Comparison of ENCODE assay signal across 8 mouse cellular contexts in the genomic region with DNA sequence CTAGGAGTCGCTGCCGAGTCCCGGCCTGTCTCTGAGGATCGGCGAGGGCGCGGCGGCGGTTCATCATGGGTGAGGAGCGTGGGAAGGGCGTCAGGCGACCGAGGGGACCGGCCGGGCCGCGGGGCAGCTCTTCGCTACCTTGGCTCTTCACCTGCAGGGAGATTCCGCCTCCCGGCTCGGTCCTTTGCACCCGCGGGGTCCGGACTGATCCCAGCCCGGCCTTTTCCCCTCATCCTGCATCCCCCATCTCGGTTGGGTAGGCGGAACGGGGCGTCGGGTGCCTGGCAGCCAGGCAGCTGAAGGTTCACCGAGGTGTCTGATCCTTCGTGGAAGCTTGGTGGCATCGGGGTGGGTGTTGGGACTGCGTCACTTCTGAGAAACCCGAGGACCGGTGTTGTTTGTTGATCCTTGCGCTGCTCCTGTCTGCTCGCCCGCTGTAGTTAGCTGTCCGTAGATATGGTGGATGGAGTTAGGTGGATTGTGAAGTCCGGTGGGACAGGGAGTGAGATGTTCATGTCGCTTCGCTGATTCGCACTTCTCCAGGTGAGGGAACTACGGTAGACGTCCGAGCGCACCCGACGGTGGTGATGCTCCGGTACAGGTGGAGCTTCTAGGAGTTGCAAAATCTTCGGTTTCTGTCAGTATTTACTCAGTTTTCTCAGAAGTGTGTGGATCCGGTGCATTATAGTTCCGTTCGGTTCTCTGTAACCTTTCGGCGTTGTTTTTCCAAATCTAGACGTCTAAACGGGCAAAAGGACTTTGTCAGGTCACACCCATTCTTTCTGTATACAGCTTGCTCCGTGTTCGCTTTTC. TPM values are rescaled to one million over a fixed set of nuclear protein-coding genes. Genes with fewer than 3 reads are reported as not detected.
DNase-seq lines count a peak whose midpoint lies in the region; ATAC-seq and TF ChIP-seq lines count a peak whose summit lies in the region.

No protein-coding gene starts in this region.

- H3K9me3 ChIP-seq in heart, embryonic 15.5 days (replicated peaks): no peaks in the 10 kb centered on the region
- H3K9me3 ChIP-seq in E14TG2a.4 (ENCODE audit: low read length): no peaks in the 10 kb centered on the region
- H3K9me3 ChIP-seq in embryonic facial prominence, embryonic 13.5 days: no peaks in the 10 kb centered on the region
- H3K9me3 ChIP-seq in intestine, embryonic 15.5 days: no peaks in the 10 kb centered on the region
- H3K9me3 ChIP-seq in midbrain, postnatal 0 days (ENCODE audit: low read length): no peaks in the 10 kb centered on the region

- H3K9ac ChIP-seq in heart, embryonic 15.5 days: peak overlapping the region; percentile 98
- H3K9ac ChIP-seq in embryonic facial prominence, embryonic 13.5 days: peak overlapping the region; percentile 95
- peak overlapping the region; percentile 96 for H3K9ac ChIP-seq in intestine, embryonic 15.5 days
- H3K9ac ChIP-seq in midbrain, postnatal 0 days (replicated peaks; ENCODE audit: low read length, poor library complexity, severe bottlenecking): peak overlapping the region; percentile 95

- ATAC-seq in heart, embryonic 15.5 days (replicated peaks; ENCODE audit: insufficient number of reproducible peaks, insufficient read depth, low FRiP score, low read depth): peak; percentile 30
- 0 out of 2 replicates have a peak, but pooled peaks have one; percentile 12 for ATAC-seq in embryonic facial prominence, embryonic 13.5 days (ENCODE audit: insufficient number of reproducible peaks, insufficient read depth, low FRiP score, low TSS enrichment, low read depth)
- ATAC-seq in intestine, embryonic 15.5 days: peak; percentile 44
- ATAC-seq in midbrain, postnatal 0 days (ENCODE audit: low FRiP score): peak; percentile 32

- H3K4me3 ChIP-seq in heart, embryonic 15.5 days: peak overlapping the region; percentile 99
- H3K4me3 ChIP-seq in E14TG2a.4 (replicated peaks; ENCODE audit: low read length): peak overlapping the region; percentile 96
- H3K4me3 ChIP-seq in embryonic facial prominence, embryonic 13.5 days: peak overlapping the region; percentile 97
- peak overlapping the region; percentile 97 for H3K4me3 ChIP-seq in intestine, embryonic 15.5 days (replicated peaks)
- H3K4me3 ChIP-seq in midbrain, postnatal 0 days (ENCODE audit: low read depth, low read length): peak overlapping the region; percentile 99

- H3K4me1 ChIP-seq in heart, embryonic 15.5 days (replicated peaks): peaks cover 12% of the 10 kb centered on the region
- peaks cover 16% of the 10 kb centered on the region for H3K4me1 ChIP-seq in E14TG2a.4 (replicated peaks; ENCODE audit: low read depth, low read length)
- H3K4me1 ChIP-seq in embryonic facial prominence, embryonic 13.5 days: peaks cover 14% of the 10 kb centered on the region
- H3K4me1 ChIP-seq in intestine, embryonic 15.5 days (replicated peaks): peaks cover 8% of the 10 kb centered on the region; the same call in 1 of the 2 replicates
- 0 out of 2 replicates have a peak, but pooled peaks cover 3% of the 10 kb centered on the region for H3K4me1 ChIP-seq in midbrain, postnatal 0 days (ENCODE audit: insufficient read depth, low read length)

- peaks cover 8% of the 10 kb centered on the region for H3K36me3 ChIP-seq in heart, embryonic 15.5 days
- peaks cover 21% of the 10 kb centered on the region for H3K36me3 ChIP-seq in E14TG2a.4 (ENCODE audit: insufficient read depth, low read length)
- peaks cover 9% of the 10 kb centered on the region for H3K36me3 ChIP-seq in embryonic facial prominence, embryonic 13.5 days
- H3K36me3 ChIP-seq in intestine, embryonic 15.5 days: no peaks in the 10 kb centered on the region
- 0 out of 2 replicates have a peak, but pooled peaks cover 3% of the 10 kb centered on the region for H3K36me3 ChIP-seq in midbrain, postnatal 0 days (ENCODE audit: insufficient read depth, low read length)

- peak overlapping the region; percentile 93 for H3K4me2 ChIP-seq in heart, embryonic 15.5 days
- H3K4me2 ChIP-seq in embryonic facial prominence, embryonic 13.5 days: peak overlapping the region; percentile 85
- H3K4me2 ChIP-seq in intestine, embryonic 15.5 days (replicated peaks): peak overlapping the region; percentile 77
- peak overlapping the region; percentile 72 for H3K4me2 ChIP-seq in midbrain, postnatal 0 days (ENCODE audit: low read depth, low read length, poor library complexity, severe bottlenecking)

- peak overlapping the region; percentile 86 for H3K27ac ChIP-seq in heart, embryonic 15.5 days
- peak overlapping the region; percentile 84 for H3K27ac ChIP-seq in embryonic facial prominence, embryonic 13.5 days
- H3K27ac ChIP-seq in intestine, embryonic 15.5 days: peak overlapping the region; percentile 87
- peak overlapping the region; percentile 78 for H3K27ac ChIP-seq in midbrain, postnatal 0 days (ENCODE audit: low read depth, low read length)

- peaks cover 6% of the 10 kb centered on the region for H3K27me3 ChIP-seq in heart, embryonic 15.5 days
- peaks cover 15% of the 10 kb centered on the region; the same call in 1 of the 2 replicates for H3K27me3 ChIP-seq in E14TG2a.4 (ENCODE audit: insufficient read depth, low read length)
- H3K27me3 ChIP-seq in embryonic facial prominence, embryonic 13.5 days: no peaks in the 10 kb centered on the region
- no peaks in the 10 kb centered on the region for H3K27me3 ChIP-seq in intestine, embryonic 15.5 days (replicated peaks)
- no peaks in the 10 kb centered on the region for H3K27me3 ChIP-seq in midbrain, postnatal 0 days (ENCODE audit: insufficient read depth, low read length)

- 1% methylated on average over 61 of the region's 61 CpGs for WGBS in heart, embryonic 15.5 days
- WGBS in embryonic facial prominence, embryonic 13.5 days: 2% methylated on average over 61 of the region's 61 CpGs
- WGBS in intestine, embryonic 15.5 days: 1% methylated on average over 61 of the region's 61 CpGs
- WGBS in midbrain, postnatal 0 days: 2% methylated on average over 56 of the region's 61 CpGs

- DNase-seq in heart, postnatal 4 days: no peak
- peak; percentile 14 for DNase-seq in midbrain, postnatal 0 days (ENCODE audit: low spot score)
- DNase-seq in cerebellum, adult 11 months: no peak
- DNase-seq in right cerebral cortex, postnatal 4 days: no peak

- TF ChIP-seq CTCF in E14TG2a.4 (conservative IDR thresholded peaks at IDR 0.05; ENCODE audit: low read length): no peak
- peak; percentile 34; the same call in 1 of the 2 replicates for TF ChIP-seq CTCF in midbrain, postnatal 0 days (IDR thresholded peaks at IDR 0.05)

RNA-seq across cellular contexts. Expression of a gene that starts 1.0 kb away (rescaled TPM):
- 131 and 143 TPM in 2 replicates for polyA plus RNA-seq in heart, embryonic 15.5 days (2015; fragmentation: Nextera tagmentation; extraction: Ambion mirVana)
- total RNA-seq in heart, postnatal 4 days (2021): 10 to 100 TPM; 92.5 to 99.5 TPM
- 206 and 214 TPM in 2 replicates for polyA plus RNA-seq in embryonic facial prominence, embryonic 13.5 days (2015; fragmentation: Nextera tagmentation; extraction: Ambion mirVana)
- 184 and 190 TPM in 2 replicates for polyA plus RNA-seq in intestine, embryonic 15.5 days (2015; fragmentation: Nextera tagmentation; extraction: Ambion mirVana)
- 81.4 and 86.1 TPM in 2 replicates for total RNA-seq in midbrain, postnatal 0 days (2014; rRNA removed)
- polyA plus RNA-seq in midbrain, postnatal 0 days (2015; fragmentation: Nextera tagmentation; extraction: Ambion mirVana): 169 and 174 TPM in 2 replicates

RNA-seq across cellular contexts. Expression of a gene that starts 46.9 kb away (rescaled TPM):
- 0.40 and 0.79 TPM in 2 replicates for polyA plus RNA-seq in heart, embryonic 15.5 days (2015; fragmentation: Nextera tagmentation; extraction: Ambion mirVana)
- total RNA-seq in heart, postnatal 4 days (2021): not detected
- 0.18 TPM in 1 of 2 replicates, not detected in the other for polyA plus RNA-seq in embryonic facial prominence, embryonic 13.5 days (2015; fragmentation: Nextera tagmentation; extraction: Ambion mirVana)
- 0.48 and 1.2 TPM in 2 replicates for polyA plus RNA-seq in intestine, embryonic 15.5 days (2015; fragmentation: Nextera tagmentation; extraction: Ambion mirVana)
- total RNA-seq in midbrain, postnatal 0 days (2014; rRNA removed): 0.28 TPM in 1 of 2 replicates, not detected in the other
- not detected in 2 replicates for polyA plus RNA-seq in midbrain, postnatal 0 days (2015; fragmentation: Nextera tagmentation; extraction: Ambion mirVana)
